Mouse (Mus musculus) embryo, embryonic 11.5 days (tissue): Measurements from ENCODE around the gene Kdm5b.
"Not testable (repeated sequence)": the region's sequence is repeated elsewhere in the genome, so short reads cannot be mapped to it uniquely, and the experiment has no call there.

Experiments
- DNase-seq: peaks from one replicate; pipeline ENCODE4 v3.0.0-alpha.2; 2012; ENCODE audit warnings: low read depth, low spot score

Gene Kdm5b

GRCm38 (mm10) chr1:134559976-134560375 is at the start of gene Kdm5b:
Kdm5b (plus strand) TSS chr1:134560171.
- peak; percentile 71 for DNase-seq

GRCm38 (mm10) chr1:134512183-134512582 is 47.8 kb upstream of the Kdm5b start:
- no peak for DNase-seq

- no peak for DNase-seq
Measured at GRCm38 (mm10) chr1:134512584-134512983, 47.4 kb upstream of the Kdm5b start.

- DNase-seq: no peak
Measured at GRCm38 (mm10) chr1:134513312-134513860, 46.6 kb upstream of the Kdm5b start.

- no peak for DNase-seq
Measured at GRCm38 (mm10) chr1:134513876-134514590, 45.9 kb upstream of the Kdm5b start.

- no peak for DNase-seq
Measured at GRCm38 (mm10) chr1:134515891-134516290, 44.1 kb upstream of the Kdm5b start.

GRCm38 (mm10) chr1:134516491-134517198 is 43.3 kb upstream of the Kdm5b start:
- peak; percentile 61 for DNase-seq

GRCm38 (mm10) chr1:134517841-134518240 is 42.1 kb upstream of the Kdm5b start:
- DNase-seq: not testable (repeated sequence)

GRCm38 (mm10) chr1:134518677-134519076 is 41.3 kb upstream of the Kdm5b start:
- peak; percentile 71 for DNase-seq

GRCm38 (mm10) chr1:134519201-134519600 is 40.8 kb upstream of the Kdm5b start:
- DNase-seq: not testable (repeated sequence)

GRCm38 (mm10) chr1:134520001-134520721 is 39.8 kb upstream of the Kdm5b start:
- no peak for DNase-seq

GRCm38 (mm10) chr1:134521163-134521562 is 38.8 kb upstream of the Kdm5b start:
- DNase-seq: no peak

- no peak for DNase-seq
Measured at GRCm38 (mm10) chr1:134522325-134522724, 37.6 kb upstream of the Kdm5b start.

GRCm38 (mm10) chr1:134524424-134524823 is 35.5 kb upstream of the Kdm5b start:
- no peak for DNase-seq

GRCm38 (mm10) chr1:134525015-134525414 is 35.0 kb upstream of the Kdm5b start:
- DNase-seq: no peak

GRCm38 (mm10) chr1:134526752-134527151 is 33.2 kb upstream of the Kdm5b start:
- DNase-seq: no peak

GRCm38 (mm10) chr1:134530618-134531017 is 29.4 kb upstream of the Kdm5b start:
- no peak for DNase-seq

- not testable (repeated sequence) for DNase-seq
Measured at GRCm38 (mm10) chr1:134533710-134534109, 26.3 kb upstream of the Kdm5b start.

GRCm38 (mm10) chr1:134535054-134535453 is 24.9 kb upstream of the Kdm5b start:
- DNase-seq: no peak

- no peak for DNase-seq
Measured at GRCm38 (mm10) chr1:134535513-134535912, 24.5 kb upstream of the Kdm5b start.

- no peak for DNase-seq
Measured at GRCm38 (mm10) chr1:134540610-134541009, 19.4 kb upstream of the Kdm5b start.

GRCm38 (mm10) chr1:134548231-134548630 is 11.7 kb upstream of the Kdm5b start:
- no peak for DNase-seq
